Mouse (Mus musculus): Measurements from ENCODE around the gene Vegfd. TPM values are rescaled to one million over a fixed set of nuclear protein-coding genes. Genes with fewer than 3 reads are reported as not detected.
A peak's percentile ranks its signal among the peaks of the same experiment; 100 is the strongest.

The Vegfd gene
- total RNA-seq, 2 experiments from 2014 or later = 2.7 to 3.9 TPM

DNA sequence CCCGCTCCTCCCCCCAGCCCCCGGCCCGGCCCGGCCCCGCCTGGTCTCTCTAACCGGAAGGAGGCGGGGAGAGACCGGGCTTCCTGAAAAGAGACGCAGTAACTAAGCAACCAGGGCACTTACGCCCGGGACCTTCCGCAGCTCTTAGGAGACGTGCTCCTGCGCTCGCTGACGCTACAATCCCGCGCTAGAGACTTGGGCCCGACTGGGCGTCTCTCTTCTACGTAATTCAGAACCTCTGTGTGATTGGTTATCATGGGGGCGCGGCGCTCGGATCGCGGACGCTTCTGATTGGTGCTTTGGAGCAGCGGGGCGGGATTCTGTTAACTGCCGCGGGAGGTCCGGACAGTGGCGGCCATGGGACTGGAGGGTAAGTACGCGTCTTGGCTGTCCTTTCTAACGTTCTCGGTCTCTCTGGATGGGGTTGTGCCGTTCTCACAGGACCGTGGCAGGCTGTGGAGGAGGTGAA lies 46.3 kb downstream of the Vegfd start, which contains the start of gene Piga:
Piga (plus strand) TSS at position 317 of the 469 bp plus-strand sequence.
- peak; percentile 73 to 84 for DNase-seq (ENCODE audit: low spot score in 2 of 2)

- no peak for DNase-seq (ENCODE audit: low spot score in 2 of 2)
Observed at GRCm38 (mm10) chrX:164419955-164420354, 46.8 kb downstream of the Vegfd start.

GRCm38 (mm10) chrX:164420518-164420917 lies 47.3 kb downstream of the Vegfd start:
- no peak for DNase-seq (ENCODE audit: low spot score in 2 of 2)

GRCm38 (mm10) chrX:164424821-164425220 lies 51.6 kb downstream of the Vegfd start:
- no peak for DNase-seq (ENCODE audit: low spot score in 2 of 2)

DNA sequence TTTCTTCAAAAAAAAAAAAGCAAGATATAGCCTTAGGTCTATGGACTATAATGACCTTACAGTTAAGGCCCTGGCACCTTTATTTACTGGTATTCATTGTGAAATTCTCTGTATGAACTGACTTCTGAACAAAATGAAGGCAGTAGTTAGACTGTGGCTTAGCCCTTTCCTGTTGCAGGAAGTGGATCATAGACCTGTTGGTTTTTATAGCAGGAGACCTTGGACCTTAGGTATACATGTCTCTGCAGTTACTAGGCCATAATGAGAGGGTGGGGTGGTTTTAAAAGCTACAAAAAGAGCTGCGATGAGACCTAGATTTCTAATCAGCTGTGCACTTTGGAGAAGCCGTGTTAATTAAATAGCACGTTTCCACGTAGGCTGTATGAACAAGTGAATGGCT lies 54.1 kb downstream of the Vegfd start:
- DNase-seq (ENCODE audit: low spot score in 2 of 2) = no peak

DNA sequence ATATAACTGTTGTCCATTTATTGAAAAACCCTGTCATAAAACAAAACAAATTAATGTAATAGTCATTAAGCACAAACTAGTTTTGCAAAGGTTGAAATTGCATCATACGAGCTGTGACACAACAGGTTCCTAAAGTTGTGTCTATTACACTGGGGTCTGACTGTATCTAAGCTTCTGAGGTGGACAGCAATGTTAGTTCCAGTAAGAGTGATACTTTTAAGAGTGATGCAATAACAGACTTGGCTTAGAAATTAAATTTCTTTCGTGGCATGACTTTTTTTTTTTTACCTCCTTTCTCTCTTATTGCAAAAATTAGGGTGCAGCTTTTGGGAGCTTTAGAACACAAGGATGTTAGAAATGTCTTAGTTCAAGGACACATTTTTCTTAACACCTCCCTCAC lies 55.0 kb downstream of the Vegfd start:
- DNase-seq (ENCODE audit: low spot score in 2 of 2) = no peak

- DNase-seq (ENCODE audit: low spot score in 2 of 2) = no peak
Observed at GRCm38 (mm10) chrX:164430621-164431020, 57.4 kb downstream of the Vegfd start.

- no peak for DNase-seq (ENCODE audit: low spot score in 2 of 2)
Observed at GRCm38 (mm10) chrX:164431133-164431532, 58.0 kb downstream of the Vegfd start.

- no peak for DNase-seq (ENCODE audit: low spot score in 2 of 2)
Observed at GRCm38 (mm10) chrX:164431541-164431940, 58.4 kb downstream of the Vegfd start.

DNA sequence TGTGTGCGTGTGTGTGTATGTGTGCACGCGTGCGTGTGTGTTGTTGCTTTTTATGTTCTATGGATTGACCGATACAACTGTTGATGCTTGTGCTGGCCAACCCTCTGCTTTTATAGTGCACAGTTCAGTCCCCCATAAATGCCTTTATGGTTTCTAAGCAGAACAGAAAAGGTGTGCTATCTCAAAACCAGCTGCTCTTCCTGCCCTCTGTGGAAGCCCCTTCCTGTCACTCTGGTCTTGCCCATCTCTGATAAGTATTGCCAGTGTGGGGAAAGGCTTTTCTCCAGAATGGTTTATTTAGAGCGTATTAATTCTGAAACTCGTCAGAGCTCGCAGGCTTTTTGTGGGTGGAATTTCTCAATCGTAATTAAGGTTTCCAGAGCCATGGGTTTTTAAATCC lies 59.5 kb downstream of the Vegfd start:
- DNase-seq (ENCODE audit: low spot score in 2 of 2) = no peak

GRCm38 (mm10) chrX:164436709-164437108 lies 63.5 kb downstream of the Vegfd start, which contains the start of gene Asb11:
Asb11 (plus strand) TSS chrX:164436994.
- no peak for DNase-seq (ENCODE audit: low spot score in 2 of 2)

DNA sequence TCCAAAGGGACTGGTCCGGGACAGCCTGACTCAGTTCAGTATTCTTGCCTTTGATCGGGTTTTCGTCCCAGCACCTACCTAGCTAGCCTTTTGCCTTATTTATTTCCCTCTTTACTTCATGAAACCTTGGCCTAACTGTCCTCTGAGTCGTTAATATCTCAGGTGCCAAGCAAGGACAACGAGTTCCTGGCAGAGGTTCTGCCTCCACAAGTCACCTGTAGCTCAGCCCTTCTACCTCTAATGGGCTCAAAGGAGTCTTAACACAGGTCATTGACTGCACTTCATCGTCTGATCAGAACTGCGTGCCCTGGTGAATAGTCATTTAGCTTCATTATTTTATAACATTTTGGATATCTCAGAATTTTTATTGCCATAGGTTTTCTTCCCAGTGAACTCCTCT lies 66.3 kb downstream of the Vegfd start:
- no peak for DNase-seq (ENCODE audit: low spot score in 2 of 2)

DNA sequence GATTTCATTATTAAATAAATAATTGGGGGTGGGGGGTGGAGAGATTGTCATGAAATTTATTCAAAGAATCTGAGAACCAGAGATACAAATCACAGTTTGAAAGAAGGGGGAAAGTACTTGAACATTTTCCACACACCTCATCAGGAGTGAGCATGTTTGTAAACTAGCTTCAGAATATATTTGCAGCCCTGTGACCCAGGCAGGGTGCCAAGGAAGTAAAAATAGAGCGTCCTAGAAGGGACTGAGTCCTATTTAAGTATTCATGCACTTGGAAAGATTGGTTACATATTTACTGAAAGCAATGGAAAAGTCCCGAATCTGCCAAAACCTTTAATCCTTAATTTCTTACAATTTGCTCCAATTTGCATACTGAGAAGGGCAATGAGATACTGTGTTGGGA lies 67.0 kb downstream of the Vegfd start:
- DNase-seq (ENCODE audit: low spot score in 2 of 2) = peak in 1 of 2 experiments; percentile 11

DNA sequence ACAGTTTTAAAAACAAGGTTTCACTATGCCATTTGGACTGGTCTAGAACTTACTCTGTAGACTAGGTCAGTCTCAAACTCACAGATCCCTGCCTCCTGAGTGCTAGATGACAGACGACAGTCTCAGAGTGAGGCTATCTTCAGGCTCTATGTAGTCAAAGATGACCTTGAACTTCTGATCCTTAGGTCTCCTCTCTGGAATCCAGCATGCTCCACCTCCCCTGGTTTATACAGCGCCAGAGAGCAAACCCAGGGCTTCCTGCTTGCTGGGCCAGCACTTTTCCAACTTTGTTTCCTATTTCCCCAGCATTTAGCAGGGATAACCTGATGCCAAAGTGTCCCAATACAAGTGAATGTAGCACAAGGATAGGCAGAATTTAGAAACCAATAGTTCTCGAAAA lies 67.5 kb downstream of the Vegfd start:
- no peak for DNase-seq (ENCODE audit: low spot score in 2 of 2)

DNA sequence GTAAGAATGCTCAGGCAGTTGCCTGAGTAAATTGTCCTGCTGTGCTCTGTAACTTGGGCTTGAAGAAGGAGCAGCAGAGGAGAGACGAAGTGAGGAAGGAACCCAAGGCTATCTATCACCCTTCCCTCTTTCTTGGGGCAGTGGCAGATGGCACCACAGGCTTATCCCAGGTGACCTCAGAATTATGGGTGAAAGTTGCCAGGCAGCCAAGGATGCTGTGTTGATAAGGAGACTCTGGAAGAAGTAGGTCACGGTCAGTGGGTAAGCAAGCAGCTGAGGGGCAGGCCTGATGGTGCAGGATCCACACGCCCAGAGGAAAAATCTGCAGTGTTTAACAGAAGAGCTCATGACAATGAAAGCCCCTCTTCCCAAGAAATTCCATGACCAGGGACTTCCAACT lies 68.1 kb downstream of the Vegfd start:
- DNase-seq (ENCODE audit: low spot score in 2 of 2) = no peak

GRCm38 (mm10) chrX:164445601-164446000 lies 72.4 kb downstream of the Vegfd start:
- no peak for DNase-seq (ENCODE audit: low spot score in 2 of 2)

DNA sequence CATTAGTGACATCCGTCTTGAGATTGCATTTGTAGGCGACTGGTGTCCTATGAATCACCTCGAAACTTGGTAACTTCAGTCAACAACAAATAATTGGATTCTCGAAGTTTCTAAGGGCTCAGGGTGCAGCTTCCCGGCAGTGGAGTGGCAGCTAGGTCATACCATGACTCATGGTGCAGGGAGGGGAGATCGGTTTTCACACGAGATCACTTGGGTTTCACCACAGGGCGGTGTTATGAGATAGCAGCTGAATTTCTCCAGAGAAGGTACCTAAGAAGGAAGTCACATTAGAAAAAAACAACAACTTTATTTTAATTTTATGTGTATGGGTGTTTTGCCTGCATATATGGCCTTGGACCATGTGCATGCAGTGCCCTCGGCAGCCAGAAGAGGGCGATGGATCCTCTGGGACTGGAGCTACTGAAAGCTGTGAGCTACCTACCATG lies 73.0 kb downstream of the Vegfd start:
- DNase-seq (ENCODE audit: low spot score in 2 of 2) = no peak

DNA sequence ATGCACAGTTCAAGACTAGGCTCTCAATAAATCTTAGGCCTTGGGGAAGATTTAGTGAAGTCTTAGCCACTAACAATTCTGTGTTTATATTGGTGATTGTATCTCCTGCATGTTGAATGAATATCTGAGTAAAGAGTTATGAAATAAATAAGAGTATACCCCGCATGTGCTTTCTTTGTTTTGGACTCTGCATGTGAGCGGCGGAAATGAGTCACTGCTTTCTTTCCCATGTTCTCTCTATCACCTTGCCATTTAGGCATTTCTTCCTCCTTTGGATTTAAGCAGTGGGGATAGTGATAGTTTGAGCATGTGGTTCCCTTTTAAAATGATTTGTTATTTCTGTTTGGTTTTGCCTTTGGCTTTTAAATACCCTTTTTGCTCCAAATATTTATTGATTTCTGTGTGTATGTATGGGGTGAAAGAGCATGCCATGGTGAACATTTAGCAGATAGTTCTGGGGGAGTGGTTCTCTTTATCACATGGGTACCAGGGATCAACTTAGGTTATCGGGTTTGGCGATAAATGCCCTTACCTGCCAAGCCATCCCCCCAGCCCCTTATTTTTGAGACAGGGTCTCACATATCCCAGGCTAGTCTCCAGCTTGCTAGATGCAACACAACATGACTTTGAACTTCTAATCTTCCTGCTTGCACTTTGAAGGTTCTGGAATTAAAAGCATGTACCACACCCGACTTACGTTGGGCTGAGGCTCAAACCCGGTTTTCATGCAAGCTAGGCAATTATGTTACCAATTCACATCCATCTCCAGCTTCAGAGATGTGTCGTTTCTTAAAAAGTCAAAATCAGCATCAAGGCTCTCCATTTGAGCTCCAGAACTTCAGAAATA lies 73.9 kb downstream of the Vegfd start:
- DNase-seq (ENCODE audit: low spot score in 2 of 2) = no peak

GRCm38 (mm10) chrX:164447682-164448071 lies 74.5 kb downstream of the Vegfd start:
- DNase-seq (ENCODE audit: low spot score in 2 of 2) = no peak

- DNase-seq (ENCODE audit: low spot score in 2 of 2) = peak in 1 of 2 experiments; percentile 9
Observed at GRCm38 (mm10) chrX:164449201-164449600, 76.0 kb downstream of the Vegfd start.
